Mouse (Mus musculus) CD8-positive naive resting alpha-beta T cell, adult 57 days (primary cell): ENCODE data around the gene Asxl2. TPM values are rescaled to one million over a fixed set of nuclear protein-coding genes. Genes with fewer than 3 reads are reported as not detected.

ENCODE experiments used
- total RNA-seq: library from RNA; stranded (reverse); gene quantifications from one replicate; pipeline ENCODE4 v1.2.4, GENCODE M21; 2023

Asxl2 gene
- 81.3 TPM for total RNA-seq

GRCm38 (mm10) chr12:3426530-3427034 lies at the start of gene Asxl2:
Asxl2 (plus strand) TSS chr12:3426857.

Other genes with a start within 250 kb of the Asxl2 start
- gene Rab10, start 116.9 kb upstream of the Asxl2 start, total RNA-seq: 80.0 TPM
- 9.6 TPM for gene Kif3c, start 61.7 kb upstream of the Asxl2 start, total RNA-seq
- 72.9 TPM for gene Dtnb, start 145.5 kb downstream of the Asxl2 start, total RNA-seq